Mouse (Mus musculus): ENCODE results near the gene Ggcx.

GRCm38 (mm10) chr6:72383952-72384351, 30.2 kb upstream of the Ggcx start:
- TF ChIP-seq CTCF (IDR thresholded peaks at IDR 0.05; ENCODE audit: low read depth) (no peak), EP300 (optimal IDR thresholded peaks at IDR 0.05) (no peak)

All from stomach, postnatal 0 days (tissue).